Mouse (Mus musculus) intestine, postnatal 0 days (tissue): ENCODE measurements at regions not wholly inside any gene's neighbourhood (a gene's known extent, or its start where the extent isn't known, plus 50 kb on each side); places are given as distances from the start of the nearest gene placed in this dataset. TPM values are rescaled to one million over a fixed set of nuclear protein-coding genes. Genes with fewer than 3 reads are reported as not detected.

Experiments
- ATAC-seq: fragments of 200-750 bp; cut with Nextera tagmentation; 2 replicates; pipeline ENCODE4 v1.8.0; 2017; ENCODE audit warnings: mild to moderate bottlenecking, moderate TSS enrichment, moderate library complexity
- H3K27ac ChIP-seq: fragments of 300-500 bp; sonication (generic); 2 replicates; pipeline ENCODE4 v1.5.1; 2014; ENCODE audit warnings: mild to moderate bottlenecking, low read depth, low read length, moderate library complexity
- H3K27me3 ChIP-seq: fragments of 300-500 bp; sonication (generic); replicated peaks from 2 replicates; pipeline ENCODE4 v1.6.1; 2014; ENCODE audit warnings: low read length, mixed read lengths; ENCODE audit not compliant: control insufficient read depth, insufficient read depth
- H3K36me3 ChIP-seq: fragments of 300-500 bp; sonication (generic); 2 replicates; pipeline ENCODE4 v1.6.1; 2014; ENCODE audit warnings: mild to moderate bottlenecking, moderate library complexity; ENCODE audit not compliant: control insufficient read depth, insufficient read depth
- H3K4me1 ChIP-seq: fragments of 300-500 bp; sonication (generic); replicated peaks from 2 replicates; pipeline ENCODE4 v1.6.1; 2014; ENCODE audit warnings: antibody characterized with exemption, low read length, mixed read lengths; ENCODE audit not compliant: control insufficient read depth, insufficient read depth
- H3K4me2 ChIP-seq: fragments of 300-500 bp; sonication (generic); replicated peaks from 2 replicates; pipeline ENCODE4 v1.6.1; 2014; ENCODE audit warnings: low read depth, mild to moderate bottlenecking, moderate library complexity
- H3K4me3 ChIP-seq: fragments of 300-500 bp; sonication (generic); 2 replicates; pipeline ENCODE4 v1.5.1; 2014; ENCODE audit warnings: low read depth, low read length
- H3K9ac ChIP-seq: fragments of 300-500 bp; sonication (generic); 2 replicates; pipeline ENCODE4 v1.6.1; 2014; ENCODE audit warnings: mild to moderate bottlenecking, low read depth, low read length
- H3K9me3 ChIP-seq: fragments of 300-500 bp; sonication (generic); 2 replicates; pipeline ENCODE4 v1.6.1; 2016; ENCODE audit warnings: mixed run types; ENCODE audit not compliant: control insufficient read depth
- CTCF ChIP-seq: sonication (generic); IDR thresholded peaks from 2 replicates; pipeline ENCODE4 v1.5.1; 2016; ENCODE audit warnings: low read depth, mild to moderate bottlenecking, control low read depth, antibody characterized with exemption, moderate library complexity
- WGBS: fragments of 180-500 bp; shearing (Covaris S2); extraction: QIAGEN DNeasy Blood & Tissue Kit; methylation state at CpG from one replicate; pipeline ENCODE4 v1.1.7; 2014; 5-methylcytosine and 5-hydroxymethylcytosine counted together
- microRNA-seq: library from miRNA; unstranded; fragments of <30 nt; microRNA quantifications from one replicate; pipeline ENCODE4, GENCODE M21; 2016

DNA sequence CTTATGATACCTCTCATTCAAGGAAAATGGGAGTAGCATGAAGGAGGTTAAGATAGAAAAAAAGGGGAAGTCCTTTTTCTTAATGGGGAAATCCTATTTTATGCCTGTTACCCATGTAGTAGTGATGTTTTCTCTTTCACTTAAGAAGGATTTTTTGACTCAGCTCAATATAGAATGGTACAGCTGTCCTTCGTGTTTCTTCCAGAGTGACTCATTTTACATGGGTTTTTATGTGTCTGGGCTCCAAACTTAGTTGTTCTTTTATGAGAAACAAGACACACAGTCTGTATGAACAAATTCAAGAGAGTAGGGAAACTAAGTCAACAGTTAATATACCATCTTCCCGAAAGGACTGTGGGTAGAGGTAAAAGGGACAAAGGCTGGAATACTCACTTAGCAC lies 367.0 kb upstream of the Kif2b start:
- Histone ChIP-seq H3K9ac (no peak overlapping the region), H3K27ac (no peak overlapping the region), H3K27me3 (no peaks in the 10 kb centered on the region), H3K9me3 (no peaks in the 10 kb centered on the region), H3K36me3 (no peaks in the 10 kb centered on the region), H3K4me3 (no peak overlapping the region), H3K4me1 (no peaks in the 10 kb centered on the region), H3K4me2 (no peak overlapping the region)
- no peak for TF ChIP-seq CTCF
- ATAC-seq: no peak
- 85% methylated on average over 2 of the region's 2 CpGs for WGBS

Small RNA genes in the stretch of these regions (microRNA-seq; reads per million reads assigned to microRNA genes)
- gene Gm22702: not detected
